Mouse (Mus musculus) MEL (cell line): Measurements from ENCODE around the gene Trpv3.

Source experiments
- CTCF ChIP-seq, 3 experiments: IDR thresholded peaks in 2 of 3; conservative IDR thresholded peaks in 1 of 3; 2 replicates each; pipeline ENCODE4 v1.5.1; 2011 to 2012; ENCODE audit warnings: low read length in 3 of 3, low read depth in 2 of 3, mild to moderate bottlenecking in 2 of 3, improper control_type of control experiment in 1 of 3, inconsistent platforms in 1 of 3, mixed read lengths in 1 of 3, moderate library complexity in 1 of 3; ENCODE audit not compliant: control insufficient read depth in 1 of 3, insufficient read depth in 1 of 3, poor library complexity in 1 of 3, severe bottlenecking in 1 of 3
- ELF1 ChIP-seq: IDR thresholded peaks from 2 replicates; pipeline ENCODE4 v1.6.1; 2014; ENCODE audit warnings: low read depth, mild to moderate bottlenecking, inconsistent platforms, low read length, improper control_type of control experiment, moderate library complexity
- MEF2A ChIP-seq: IDR thresholded peaks from 2 replicates; pipeline ENCODE4 v1.6.1; 2014; ENCODE audit warnings: low read depth, mild to moderate bottlenecking, inconsistent platforms, low read length, improper control_type of control experiment; ENCODE audit not compliant: poor library complexity, insufficient replicate concordance, severe bottlenecking; ENCODE audit errors: extremely low read depth
- MYC ChIP-seq: IDR thresholded peaks from 2 replicates; pipeline ENCODE4 v1.6.1; 2011; ENCODE audit warnings: low read depth, mild to moderate bottlenecking, low read length, improper control_type of control experiment, moderate library complexity
- NELFE ChIP-seq: IDR thresholded peaks from 2 replicates; pipeline ENCODE4 v1.6.1; 2011; ENCODE audit warnings: low read depth, low read length, improper control_type of control experiment
- NRF1 ChIP-seq: IDR thresholded peaks from 2 replicates; pipeline ENCODE4 v1.6.1; 2014; ENCODE audit warnings: low read depth, mild to moderate bottlenecking, inconsistent platforms, low read length, improper control_type of control experiment, moderate library complexity; ENCODE audit not compliant: poor library complexity, insufficient read depth, severe bottlenecking
- POLR2A ChIP-seq, 2 experiments: IDR thresholded peaks; 2 replicates each; pipeline ENCODE4 v1.6.1; 2011 to 2012; ENCODE audit warnings: low read length in 2 of 2, mild to moderate bottlenecking in 2 of 2, control low read depth in 1 of 2, improper control_type of control experiment in 1 of 2, low read depth in 1 of 2, moderate library complexity in 1 of 2; ENCODE audit not compliant: control insufficient read depth in 1 of 2, insufficient read depth in 1 of 2, poor library complexity in 1 of 2
- POLR2AphosphoS2 ChIP-seq: IDR thresholded peaks from 2 replicates; pipeline ENCODE4 v1.6.1; 2011; ENCODE audit warnings: low read length, improper control_type of control experiment
- POLR2AphosphoS5 ChIP-seq: IDR thresholded peaks from 2 replicates; pipeline ENCODE4 v1.6.1; 2012; ENCODE audit warnings: low read depth, borderline replicate concordance, mild to moderate bottlenecking, inconsistent platforms, low read length, moderate library complexity, mixed read lengths
- TAL1 ChIP-seq: IDR thresholded peaks from 2 replicates; pipeline ENCODE4 v1.6.1; 2012; ENCODE audit warnings: mild to moderate bottlenecking, inconsistent platforms, low read length, moderate library complexity, mixed read lengths
- TCF12 ChIP-seq: IDR thresholded peaks from 2 replicates; pipeline ENCODE4 v1.6.1; 2014; ENCODE audit warnings: low read depth, mild to moderate bottlenecking, inconsistent platforms, low read length, improper control_type of control experiment, moderate library complexity
- ZC3H11A ChIP-seq: IDR thresholded peaks from 2 replicates; pipeline ENCODE4 v1.6.1; 2012; ENCODE audit warnings: low read depth, mild to moderate bottlenecking, inconsistent platforms, low read length, improper control_type of control experiment
- ZKSCAN1 ChIP-seq: IDR thresholded peaks from 2 replicates; pipeline ENCODE4 v1.6.1; 2012; ENCODE audit warnings: low read depth, mild to moderate bottlenecking, inconsistent platforms, low read length, improper control_type of control experiment, moderate library complexity
- ZNF384 ChIP-seq: IDR thresholded peaks from 2 replicates; pipeline ENCODE4 v1.6.1; 2012; ENCODE audit warnings: low read depth, mild to moderate bottlenecking, inconsistent platforms, low read length, improper control_type of control experiment

DNA sequence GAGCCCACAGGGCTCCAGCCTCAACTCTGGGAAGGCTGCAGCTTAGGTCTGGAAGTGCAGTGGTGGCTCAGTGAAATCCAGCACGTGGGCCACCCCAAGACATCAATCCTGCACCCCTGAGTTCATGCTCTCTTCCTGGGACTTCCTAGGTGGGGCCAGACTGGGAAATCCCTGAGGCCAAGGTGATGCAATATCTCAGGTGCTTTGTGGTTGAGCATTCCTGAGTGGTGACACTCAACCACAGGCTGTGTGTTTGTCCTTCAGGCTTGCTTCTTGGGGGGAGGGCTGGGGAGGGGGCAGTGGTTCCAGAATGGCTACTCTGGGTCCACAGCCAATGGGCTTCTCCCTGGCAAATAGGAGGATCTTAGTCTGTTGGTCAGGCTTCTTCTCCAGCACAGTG is 16.7 kb downstream of the Trpv3 start:
- no peak for TF ChIP-seq ZC3H11A
- no peak for TF ChIP-seq CTCF (IDR thresholded peaks at IDR 0.05 in 2 of 3, conservative IDR thresholded peaks at IDR 0.05 in 1 of 3; ENCODE audit: control insufficient read depth in 1 of 3, insufficient read depth in 1 of 3, low read depth in 2 of 3, low read length in 3 of 3, poor library complexity in 1 of 3, severe bottlenecking in 1 of 3)
- no peak for TF ChIP-seq POLR2A (IDR thresholded peaks at IDR 0.05; ENCODE audit: control insufficient read depth in 1 of 2, insufficient read depth in 1 of 2, low read depth in 1 of 2, low read length in 2 of 2, poor library complexity in 1 of 2)
- no peak for TF ChIP-seq NRF1
- TF ChIP-seq MYC = no peak
- no peak for TF ChIP-seq TCF12
- no peak for TF ChIP-seq NELFE
- TF ChIP-seq ZKSCAN1 = no peak
- TF ChIP-seq TAL1 = no peak
- no peak for TF ChIP-seq MEF2A
- no peak for TF ChIP-seq ELF1
- TF ChIP-seq ZNF384 = no peak
- no peak for TF ChIP-seq POLR2AphosphoS5
- TF ChIP-seq POLR2AphosphoS2 = no peak
